Mouse (Mus musculus) left cerebral cortex, postnatal 25 days (tissue): ENCODE results near the gene Hist1h2br. TPM values are rescaled to one million over a fixed set of nuclear protein-coding genes. Genes with fewer than 3 reads are reported as not detected.
"Not testable (repeated sequence)": the region's sequence is repeated elsewhere in the genome, so short reads cannot be mapped to it uniquely, and the experiment has no call there.

ENCODE experiments used
- DNase-seq, 2 experiments: peaks; one replicate each; pipeline ENCODE4 v3.0.0; 2022; ENCODE audit warnings: low spot score in 2 of 2, mixed read lengths in 1 of 2
- intact Hi-C: fragments of 180-260 bp; cut with DNase I; formaldehyde crosslinking; loops from one replicate; pipeline ENCODE4 v1.15.1; 2025
- total RNA-seq, 2 experiments: library from RNA; stranded (reverse); gene quantifications; 2 replicates each; pipeline ENCODE4 v1.2.3; 2021

Gene Hist1h2br
- total RNA-seq, 2 experiments from 2014 or later, result 44.1 to 47.5 TPM

GRCm38 (mm10) chr13:21831418-21832394 lies 1.8 kb upstream of the Hist1h2br start, which contains the start of gene Hist1h4n:
Gene Hist1h4n (minus strand): TSS chr13:21832196.
- intact Hi-C loops, result not testable (repeated sequence)
- peak; percentile 41 to 59 for DNase-seq

DNA sequence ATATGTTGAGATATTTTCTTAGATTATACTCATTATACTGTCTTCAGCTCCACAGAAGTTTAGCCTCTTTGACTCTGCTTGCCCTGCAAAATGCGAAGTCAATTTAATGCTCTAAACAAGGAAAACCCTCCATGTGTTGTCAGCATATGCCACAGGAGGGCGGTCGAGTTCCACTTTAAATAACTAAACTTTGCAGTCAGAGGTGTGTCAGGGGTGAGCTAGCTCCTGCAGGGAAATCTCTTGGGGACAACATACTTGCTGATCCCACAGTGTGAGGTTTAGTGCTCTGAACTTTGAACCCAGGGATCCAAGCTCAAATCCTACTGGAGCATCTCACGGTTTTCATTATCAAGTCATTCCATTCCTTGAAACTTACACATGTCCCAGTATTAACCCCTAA lies 7.0 kb downstream of the Hist1h2br start:
- DNase-seq, intact Hi-C loops: not testable (repeated sequence)

DNA sequence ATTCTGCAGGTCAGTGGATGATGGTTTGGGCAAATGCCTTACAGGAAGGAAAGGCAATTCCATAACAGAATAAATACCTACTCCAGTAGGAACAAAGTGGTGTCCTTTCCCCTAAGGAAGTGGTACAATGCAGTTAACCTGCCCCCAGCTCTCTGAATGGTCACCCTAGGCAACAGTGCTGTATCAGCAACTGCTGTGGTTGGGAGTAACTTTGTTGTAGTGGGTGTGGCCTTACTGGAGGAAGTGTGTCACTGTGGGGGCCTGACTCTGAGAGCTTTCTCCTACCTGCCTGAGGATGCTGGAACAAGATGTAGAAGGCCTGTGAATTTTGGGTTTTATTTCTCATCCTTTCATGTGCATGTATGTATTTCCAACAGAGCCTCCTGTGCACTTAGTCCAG lies 12.8 kb downstream of the Hist1h2br start:
- DNase-seq, intact Hi-C loops: not testable (repeated sequence)

DNA sequence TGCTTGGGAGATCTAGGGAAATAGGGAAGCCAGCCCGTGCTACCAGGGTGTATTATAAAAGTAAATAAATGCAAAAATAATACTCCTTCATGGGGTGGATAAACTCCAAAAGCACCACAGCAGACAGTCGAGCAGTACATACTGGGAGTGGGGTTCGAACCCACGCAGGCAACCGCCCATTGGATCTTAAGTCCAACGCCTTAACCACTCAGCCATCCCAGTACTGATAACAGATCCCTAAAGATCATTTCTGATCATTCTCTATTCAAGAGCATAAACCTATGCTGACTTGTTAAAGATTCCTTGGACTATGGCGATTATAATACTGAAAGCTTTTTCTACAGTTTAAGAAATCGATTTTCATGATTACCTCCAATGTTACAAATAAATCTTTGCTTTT lies 14.3 kb downstream of the Hist1h2br start:
- intact Hi-C loops, result no loop called here
- DNase-seq, result peak in 1 of 2 experiments; percentile 5

GRCm38 (mm10) chr13:21850696-21851095 lies 17.2 kb downstream of the Hist1h2br start:
- intact Hi-C loops, result loop anchor here (10.0 kb wide), 3 partner anchors 124 to 1564 kb away; no protein-coding TSS in a partner anchor
- not testable (repeated sequence) for DNase-seq

DNA sequence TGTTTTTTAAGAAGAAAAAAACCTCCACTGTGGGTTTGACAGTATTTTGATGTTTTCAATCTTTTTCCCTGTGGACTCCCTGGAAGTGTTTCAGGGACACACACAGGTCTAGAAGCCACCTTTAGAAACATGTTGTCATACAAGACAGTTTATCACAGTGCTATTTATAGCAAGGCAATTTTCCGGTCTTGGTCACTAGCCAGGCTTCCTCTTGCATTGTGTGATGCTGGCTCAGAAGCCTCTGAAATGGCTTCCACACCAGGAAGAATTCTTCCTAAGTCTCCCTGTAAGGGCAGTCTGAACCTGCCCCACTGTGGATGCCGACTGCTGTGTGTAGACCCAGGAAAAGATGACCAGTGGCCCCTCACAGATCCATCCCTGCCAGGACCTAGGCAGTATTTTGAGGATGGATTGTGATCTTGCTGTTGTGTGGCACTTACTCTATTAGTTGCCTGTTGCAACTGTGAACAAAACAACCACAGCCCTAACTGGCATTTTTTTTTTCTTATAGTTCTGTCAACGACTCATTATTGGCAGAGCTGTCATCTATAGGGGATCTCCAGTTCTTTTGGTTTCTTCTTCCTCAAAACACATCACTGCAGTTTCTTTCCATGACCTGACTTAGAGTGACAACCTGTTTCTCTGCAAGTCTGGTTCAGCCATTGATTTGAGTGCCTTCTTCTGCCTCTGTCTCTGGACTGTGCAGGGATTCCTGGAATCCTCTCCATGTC lies 18.8 kb downstream of the Hist1h2br start:
- DNase-seq, result no peak
- intact Hi-C loops, result loop anchor here (10.0 kb wide), 3 partner anchors 122 to 1562 kb away; no protein-coding TSS in a partner anchor

GRCm38 (mm10) chr13:21855146-21855545 lies 21.6 kb downstream of the Hist1h2br start:
- DNase-seq, result peak; percentile 88 to 92
- intact Hi-C loops, result loop anchor here (10.0 kb wide), 3 partner anchors 120 to 1560 kb away; no protein-coding TSS in a partner anchor

GRCm38 (mm10) chr13:21855698-21856162 lies 22.2 kb downstream of the Hist1h2br start:
- intact Hi-C loops, result loop anchor here (10.0 kb wide), 3 partner anchors 119 to 1559 kb away; no protein-coding TSS in a partner anchor
- DNase-seq, result peak; percentile 75 to 84

- no peak for DNase-seq
- intact Hi-C loops, result no loop called here
Observed at GRCm38 (mm10) chr13:21861608-21862007, 28.1 kb downstream of the Hist1h2br start.

- intact Hi-C loops, DNase-seq: not testable (repeated sequence)
Observed at GRCm38 (mm10) chr13:21865503-21865902, 32.0 kb downstream of the Hist1h2br start.

- no peak for DNase-seq
- intact Hi-C loops, result no loop called here
Observed at GRCm38 (mm10) chr13:21880735-21881134, 47.2 kb downstream of the Hist1h2br start.

- peak; percentile 53 to 74 for DNase-seq
- intact Hi-C loops, result no loop called here
Observed at GRCm38 (mm10) chr13:21881878-21882669, 48.5 kb downstream of the Hist1h2br start.

- intact Hi-C loops, result no loop called here
- DNase-seq, result peak; percentile 67 to 69
Observed at GRCm38 (mm10) chr13:21882760-21883405, 49.3 kb downstream of the Hist1h2br start.

- DNase-seq, result no peak
- intact Hi-C loops, result no loop called here
Observed at GRCm38 (mm10) chr13:21883407-21883806, 49.9 kb downstream of the Hist1h2br start.

GRCm38 (mm10) chr13:21884586-21884985 lies 51.0 kb downstream of the Hist1h2br start:
- intact Hi-C loops, result no loop called here
- no peak for DNase-seq
